Mouse (Mus musculus) forebrain, embryonic 15.5 days (tissue): Measurements from ENCODE around the gene Chadl. TPM values are rescaled to one million over a fixed set of nuclear protein-coding genes. Genes with fewer than 3 reads are reported as not detected.

Source experiments
- ATAC-seq: fragments of 200-750 bp; cut with Nextera tagmentation; replicated peaks from 2 replicates; pipeline ENCODE4 v1.8.0; 2017; ENCODE audit warnings: mild to moderate bottlenecking, moderate TSS enrichment, moderate library complexity
- H3K27ac ChIP-seq: fragments of 300-500 bp; sonication (generic); replicated peaks from 2 replicates; pipeline ENCODE4 v1.5.1; 2015; ENCODE audit warnings: mild to moderate bottlenecking, inconsistent platforms
- H3K27me3 ChIP-seq: fragments of 300-500 bp; sonication (generic); 2 replicates; pipeline ENCODE4 v1.6.1; 2015; ENCODE audit warnings: inconsistent platforms
- H3K36me3 ChIP-seq: fragments of 300-500 bp; sonication (generic); 2 replicates; pipeline ENCODE4 v1.6.1; 2015; ENCODE audit warnings: mild to moderate bottlenecking, inconsistent platforms
- H3K4me1 ChIP-seq: fragments of 300-500 bp; sonication (generic); 2 replicates; pipeline ENCODE4 v1.6.1; 2015; ENCODE audit warnings: inconsistent platforms
- H3K4me2 ChIP-seq: fragments of 300-500 bp; sonication (generic); replicated peaks from 2 replicates; pipeline ENCODE4 v1.6.1; 2015; ENCODE audit warnings: mild to moderate bottlenecking, inconsistent platforms
- H3K4me3 ChIP-seq: fragments of 300-500 bp; sonication (generic); 2 replicates; pipeline ENCODE4 v1.5.1; 2015; ENCODE audit warnings: mild to moderate bottlenecking, inconsistent platforms
- H3K9ac ChIP-seq: fragments of 300-500 bp; sonication (generic); replicated peaks from 2 replicates; pipeline ENCODE4 v1.6.1; 2015; ENCODE audit warnings: mild to moderate bottlenecking, inconsistent platforms
- H3K9me3 ChIP-seq: fragments of 300-500 bp; sonication (generic); 2 replicates; pipeline ENCODE4 v1.6.1; 2016; ENCODE audit warnings: inconsistent platforms
- WGBS: fragments of 180-500 bp; shearing (Covaris S2); methylation state at CpG from one replicate; pipeline ENCODE4 v1.1.7; 2015; ENCODE audit warnings: mixed read lengths; 5-methylcytosine and 5-hydroxymethylcytosine counted together
- polyA plus RNA-seq: library from polyadenylated mRNA; unstranded; fragments of >200 nt; fragmentation: Nextera tagmentation; extraction: Ambion mirVana; gene quantifications from 2 replicates; pipeline ENCODE4 v1.2.1, GENCODE M21; 2015

The Chadl gene
- polyA plus RNA-seq, 1 experiment from 2014 or later = 20.1 TPM

DNA sequence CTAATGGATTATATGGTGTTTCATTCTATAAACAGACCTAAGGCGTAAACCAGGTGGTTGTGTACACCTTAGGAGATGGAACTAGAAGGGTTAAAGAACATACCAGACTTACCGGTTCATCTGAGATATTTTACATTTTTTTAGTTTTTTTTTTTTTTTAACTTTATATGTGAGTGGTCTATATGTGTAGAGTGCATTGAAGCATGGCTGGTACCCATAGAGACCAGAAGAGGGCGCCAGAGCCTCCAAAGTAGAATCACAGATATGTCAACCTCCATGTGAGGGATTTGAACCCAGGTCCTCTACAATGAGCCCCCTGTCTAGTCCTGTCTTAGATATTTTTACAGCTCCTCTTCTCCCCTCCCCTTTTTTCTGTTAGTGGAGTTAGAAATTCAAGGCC is 760 bp upstream of the Chadl start:
- H3K4me2 ChIP-seq = no peak overlapping the region
- no peak overlapping the region for H3K9ac ChIP-seq
- 53% methylated on average over 3 of the region's 3 CpGs for WGBS
- peaks cover 2% of the 10 kb centered on the region; the same call in 1 of the 2 replicates for H3K36me3 ChIP-seq
- peaks cover 10% of the 10 kb centered on the region for H3K27me3 ChIP-seq
- no peak overlapping the region for H3K27ac ChIP-seq
- peaks cover 16% of the 10 kb centered on the region for H3K4me1 ChIP-seq
- no peak overlapping the region for H3K4me3 ChIP-seq
- H3K9me3 ChIP-seq = no peaks in the 10 kb centered on the region
- ATAC-seq = no peak

DNA sequence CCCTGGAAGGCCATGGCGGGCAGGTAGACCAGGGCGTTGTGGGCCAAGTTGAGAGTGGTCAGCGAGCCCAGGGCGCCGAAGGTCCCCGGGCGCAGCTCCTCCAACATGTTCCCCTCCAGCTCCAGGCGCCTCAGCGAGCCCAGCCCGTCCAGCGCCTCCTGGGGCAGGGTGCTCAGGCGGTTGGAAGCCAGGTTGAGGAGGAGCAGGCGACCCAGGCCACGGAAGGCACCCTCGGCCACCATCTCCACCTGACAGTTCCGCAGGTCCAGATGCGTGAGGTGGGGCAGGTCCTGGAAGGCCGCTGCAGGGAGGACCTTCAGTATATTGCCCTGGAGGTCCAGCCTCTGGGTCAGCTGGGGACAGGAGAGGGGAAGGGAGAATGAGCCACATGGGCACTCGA is 2.2 kb downstream of the Chadl start:
- Histone ChIP-seq H3K9me3 (no peaks in the 10 kb centered on the region), H3K9ac (peak overlapping the region; percentile 58), H3K27ac (no peak overlapping the region), H3K4me3 (peak overlapping the region; percentile 51), H3K27me3 (peaks cover 21% of the 10 kb centered on the region), H3K4me1 (peaks cover 18% of the 10 kb centered on the region), H3K36me3 (no peaks in the 10 kb centered on the region), H3K4me2 (peak overlapping the region; percentile 68)
- WGBS = 33% methylated on average over 19 of the region's 19 CpGs
- no peak for ATAC-seq

DNA sequence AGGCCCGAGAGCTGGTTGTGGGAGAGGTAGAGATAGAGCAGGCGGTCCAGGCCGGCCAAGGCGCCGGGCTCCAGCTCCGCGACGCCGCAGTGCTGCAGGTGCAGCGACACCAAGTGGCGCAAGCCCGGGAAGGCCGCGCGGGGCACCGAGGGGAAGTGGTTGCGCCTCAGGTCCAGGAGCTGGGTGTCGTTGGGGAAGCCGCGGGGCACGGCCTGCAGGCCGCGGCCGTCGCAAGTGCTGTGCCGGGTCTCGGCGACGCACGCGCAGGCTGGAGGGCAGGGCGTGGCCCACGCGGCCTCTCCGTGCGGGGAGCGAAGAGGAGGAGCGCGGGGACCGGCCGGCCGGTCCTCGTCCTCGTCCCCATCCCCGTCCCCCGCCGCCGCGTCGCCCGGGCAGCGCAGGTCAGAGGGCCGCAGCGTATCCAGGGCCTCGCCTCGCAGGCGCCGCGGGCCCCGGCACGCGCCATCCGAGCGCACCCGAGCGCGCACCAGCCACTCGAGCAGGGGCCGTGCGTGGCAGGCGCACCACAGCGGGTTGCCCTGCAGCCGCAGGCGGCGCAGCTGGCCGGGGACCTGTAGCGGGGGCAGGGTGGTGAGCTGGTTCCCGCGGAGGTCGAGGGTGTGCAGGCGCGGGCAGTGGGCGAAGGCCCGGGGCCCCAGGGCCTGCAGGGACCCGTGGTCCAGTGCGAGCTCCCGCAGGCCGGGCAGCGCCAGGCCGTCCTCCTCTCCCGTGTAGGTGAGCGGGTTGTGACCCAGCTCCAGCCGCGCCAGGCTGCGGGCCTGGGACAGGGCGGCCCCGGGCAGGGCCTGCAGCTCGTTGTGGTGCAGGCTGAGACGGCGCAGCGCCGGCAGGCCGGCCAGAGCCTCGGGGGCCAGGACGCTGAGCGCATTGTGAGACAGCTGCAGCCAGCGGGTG is 2.9 kb downstream of the Chadl start:
- WGBS = under 1% methylated on average over 77 of the region's 107 CpGs
- Histone ChIP-seq H3K4me3 (peak overlapping the region; percentile 51), H3K9me3 (no peaks in the 10 kb centered on the region), H3K4me1 (peaks cover 18% of the 10 kb centered on the region), H3K27me3 (peaks cover 21% of the 10 kb centered on the region), H3K4me2 (peak overlapping the region; percentile 68), H3K9ac (peak overlapping the region; percentile 58), H3K27ac (no peak overlapping the region), H3K36me3 (no peaks in the 10 kb centered on the region)
- ATAC-seq = peak; percentile 87

DNA sequence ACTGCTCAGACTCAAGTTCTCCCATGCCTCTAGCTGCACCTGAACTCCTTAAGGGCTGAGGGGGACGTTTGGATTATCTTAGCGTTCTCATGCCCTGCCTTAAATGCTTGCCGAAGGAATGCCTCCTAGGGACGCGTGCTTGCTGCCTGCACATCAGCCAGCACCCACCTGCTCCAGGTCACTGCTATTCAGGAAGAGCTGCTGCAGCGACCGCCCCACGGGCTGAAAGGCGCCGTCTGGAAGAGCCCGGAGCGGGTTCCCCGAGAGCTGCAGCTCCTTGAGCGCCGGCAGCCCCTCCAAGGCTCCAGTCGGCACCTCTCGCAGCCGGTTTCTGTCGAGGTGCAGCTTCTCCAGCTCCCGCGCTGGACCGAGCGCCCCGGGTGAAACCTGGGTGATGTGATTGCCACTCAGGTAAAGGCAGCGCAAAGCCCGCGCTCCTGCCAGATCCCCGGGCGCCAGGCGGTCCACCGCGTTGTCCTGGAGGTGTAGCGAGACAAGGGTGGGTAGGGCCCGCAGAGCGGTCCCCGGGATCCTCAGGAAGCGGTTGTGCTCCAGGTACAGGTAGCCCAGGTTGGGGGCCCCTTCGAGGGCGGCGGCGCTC is 3.6 kb downstream of the Chadl start:
- no peak overlapping the region for H3K27ac ChIP-seq
- peaks cover 18% of the 10 kb centered on the region for H3K4me1 ChIP-seq
- peak overlapping the region; percentile 68 for H3K4me2 ChIP-seq
- H3K27me3 ChIP-seq = peaks cover 21% of the 10 kb centered on the region
- ATAC-seq = peak; percentile 49
- 0 out of 2 replicates have a peak, but pooled peaks cover 3% of the 10 kb centered on the region for H3K36me3 ChIP-seq
- peak overlapping the region; percentile 58 for H3K9ac ChIP-seq
- H3K4me3 ChIP-seq = peak overlapping the region; percentile 51
- 3% methylated on average over 41 of the region's 41 CpGs for WGBS
- no peaks in the 10 kb centered on the region for H3K9me3 ChIP-seq

DNA sequence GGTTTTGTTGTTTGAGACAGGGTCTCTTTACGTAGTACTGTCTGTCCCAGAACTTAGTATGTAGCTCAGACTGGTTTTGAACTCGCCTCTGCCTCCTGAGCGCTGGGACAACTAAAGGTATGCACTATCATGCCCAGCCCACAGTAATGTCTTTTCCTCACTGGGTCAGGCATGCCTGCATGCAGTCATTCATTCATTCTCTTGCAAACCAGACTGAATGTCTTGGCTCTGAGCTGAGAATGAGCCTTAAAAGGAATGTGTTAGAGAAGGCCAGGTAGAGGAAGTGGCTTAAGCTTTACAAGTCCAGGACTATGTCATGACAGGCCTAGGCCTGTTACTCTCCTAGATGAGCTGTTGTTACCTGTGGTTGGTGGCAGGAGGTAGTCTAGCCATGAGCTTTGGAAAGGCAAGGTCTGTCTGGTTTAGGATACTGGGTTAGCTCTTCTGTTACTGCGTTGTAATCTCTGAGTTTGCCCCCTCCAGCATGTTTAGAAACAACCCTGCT is 16.7 kb downstream of the Chadl start:
- WGBS = 94% methylated on average over 4 of the region's 4 CpGs
- Histone ChIP-seq H3K27me3 (no peaks in the 10 kb centered on the region), H3K9ac (no peak overlapping the region), H3K9me3 (no peaks in the 10 kb centered on the region), H3K4me2 (no peak overlapping the region), H3K36me3 (peaks cover 64% of the 10 kb centered on the region), H3K27ac (no peak overlapping the region), H3K4me1 (no peaks in the 10 kb centered on the region), H3K4me3 (no peak overlapping the region)
- no peak for ATAC-seq

DNA sequence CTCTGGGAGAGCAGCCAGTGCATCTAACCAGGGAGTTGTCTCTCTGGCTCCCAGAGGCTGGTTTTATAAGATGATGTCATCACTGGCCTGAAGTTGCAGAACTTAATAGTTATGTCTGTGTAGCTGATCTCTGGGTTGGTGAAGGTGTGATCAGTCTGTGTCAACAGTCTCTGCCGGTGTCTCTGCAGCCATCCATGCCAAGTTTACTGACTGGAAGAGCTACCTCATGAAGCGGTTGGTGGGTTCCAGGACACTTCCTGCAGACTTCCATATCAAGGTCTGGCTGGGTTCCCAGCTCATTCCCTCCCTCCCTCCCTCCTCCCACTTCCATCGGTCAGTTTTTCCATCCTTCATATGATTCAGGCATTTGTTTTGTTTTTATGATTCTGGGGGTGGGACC is 20.4 kb downstream of the Chadl start:
- Histone ChIP-seq H3K4me2 (no peak overlapping the region), H3K4me3 (no peak overlapping the region), H3K27ac (no peak overlapping the region), H3K9me3 (no peaks in the 10 kb centered on the region), H3K9ac (no peak overlapping the region), H3K4me1 (no peaks in the 10 kb centered on the region), H3K36me3 (peaks cover 55% of the 10 kb centered on the region; the same call in 1 of the 2 replicates), H3K27me3 (no peaks in the 10 kb centered on the region)
- no peak for ATAC-seq
- WGBS = 90% methylated on average over 3 of the region's 3 CpGs

DNA sequence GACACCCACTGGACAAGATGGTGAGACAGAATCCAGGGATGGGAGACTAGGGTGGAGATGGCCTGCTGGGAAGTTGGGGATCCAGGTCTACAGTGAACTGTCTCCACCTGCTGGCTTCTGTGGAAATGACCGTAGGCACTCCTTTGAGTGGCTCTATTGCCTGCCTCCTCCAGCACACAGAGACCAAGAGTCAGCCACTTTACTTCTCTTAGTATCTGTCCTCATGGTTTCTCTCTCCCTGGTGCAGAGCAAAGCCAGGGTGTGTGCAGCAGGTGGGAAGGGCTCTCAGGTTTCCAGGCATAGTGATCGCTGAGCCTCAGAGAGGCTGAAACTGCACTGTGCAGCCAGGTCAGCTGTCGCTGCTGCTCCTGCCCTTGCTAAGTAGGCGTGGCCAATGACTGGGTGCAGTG is 26.9 kb downstream of the Chadl start:
- Histone ChIP-seq H3K27ac (no peak overlapping the region), H3K9ac (no peak overlapping the region), H3K4me1 (peaks cover under 1% of the 10 kb centered on the region), H3K4me3 (no peak overlapping the region), H3K27me3 (no peaks in the 10 kb centered on the region), H3K4me2 (no peak overlapping the region), H3K36me3 (peaks cover 53% of the 10 kb centered on the region), H3K9me3 (no peaks in the 10 kb centered on the region)
- whole genome bisulfite sequencing = 90% methylated on average over 4 of the region's 4 CpGs
- ATAC-seq = no peak

DNA sequence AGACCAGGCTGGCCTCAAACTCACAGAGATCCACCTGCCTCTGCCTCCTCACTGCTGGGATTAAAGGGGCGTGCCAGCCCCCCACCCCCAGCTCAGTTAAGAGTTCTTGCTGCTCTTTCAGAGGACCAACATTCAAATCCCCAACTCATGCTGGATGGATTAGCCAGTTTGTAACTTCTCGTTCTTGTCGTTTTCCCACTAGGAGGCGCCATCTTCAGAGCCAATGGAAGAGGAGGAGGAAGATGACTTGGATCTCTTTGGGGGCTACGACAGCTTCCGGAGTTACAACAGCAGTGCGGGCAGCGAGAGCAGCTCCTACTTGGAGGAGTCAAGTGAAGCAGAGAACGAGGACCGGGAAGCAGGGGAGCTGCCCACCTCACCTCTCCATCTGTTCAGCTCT is 30.1 kb downstream of the Chadl start:
- Histone ChIP-seq H3K4me2 (no peak overlapping the region), H3K36me3 (peaks cover 40% of the 10 kb centered on the region), H3K4me3 (no peak overlapping the region), H3K27ac (no peak overlapping the region), H3K4me1 (peaks cover 11% of the 10 kb centered on the region), H3K27me3 (no peaks in the 10 kb centered on the region), H3K9me3 (no peaks in the 10 kb centered on the region), H3K9ac (no peak overlapping the region)
- WGBS = 94% methylated on average over 10 of the region's 10 CpGs
- no peak for ATAC-seq

DNA sequence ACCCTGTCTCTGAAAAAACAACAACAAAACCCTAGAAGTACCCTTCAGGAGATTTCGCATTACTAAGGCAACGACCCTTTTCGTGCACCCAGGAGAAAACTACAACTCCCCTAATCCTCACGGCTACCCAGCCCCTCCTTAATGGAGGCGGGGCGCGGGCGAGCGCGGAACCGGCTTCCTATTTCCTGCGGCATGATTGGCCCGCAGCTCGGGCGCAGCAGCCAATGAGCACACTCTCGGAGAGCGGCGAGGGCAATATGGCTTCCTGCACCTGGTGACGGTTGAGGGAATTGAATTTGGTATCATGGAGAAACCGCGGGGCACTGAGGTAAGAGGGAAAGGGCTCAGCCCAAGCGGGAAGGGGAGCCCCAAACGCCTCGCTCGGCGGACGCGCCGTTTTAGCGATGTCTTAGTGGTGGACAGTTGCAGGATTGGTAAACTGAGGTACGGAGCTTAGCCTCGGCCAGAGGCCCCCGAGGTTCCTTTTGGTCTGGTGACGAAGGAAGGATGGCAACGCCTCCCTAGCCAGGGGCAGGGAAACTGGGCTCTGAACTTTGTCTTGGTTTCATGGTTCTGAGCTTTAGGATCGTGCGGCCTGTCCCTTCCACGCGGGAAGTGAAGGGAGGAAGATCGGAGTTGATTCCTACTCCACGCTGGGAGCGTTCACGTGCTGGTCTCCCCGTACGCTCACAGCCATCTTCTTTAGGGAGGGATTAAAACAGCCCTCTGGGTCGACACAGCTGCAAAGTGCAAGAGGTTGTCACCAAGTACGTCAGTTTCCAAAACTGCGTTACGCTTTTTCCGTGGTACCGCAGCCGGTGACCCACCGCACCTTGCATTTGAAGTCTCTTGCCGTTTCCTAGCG is 33.2 kb downstream of the Chadl start, which contains the start of gene L3mbtl2:
Gene L3mbtl2 (plus strand): TSS at position 193 of the 865 bp plus-strand sequence.
- Histone ChIP-seq H3K36me3 (peaks cover 21% of the 10 kb centered on the region), H3K4me3 (peak within 1 kb of the TSS; percentile 88), H3K4me2 (peak within 1 kb of the TSS; percentile 80), H3K9ac (peak within 1 kb of the TSS; percentile 65), H3K9me3 (no peaks in the 10 kb centered on the region), H3K27me3 (no peaks in the 10 kb centered on the region), H3K27ac (peak within 1 kb of the TSS; percentile 56; the same call in 1 of the 2 replicates), H3K4me1 (peaks cover 11% of the 10 kb centered on the region)
- under 1% methylated on average over 55 of the region's 55 CpGs for WGBS
- peak; percentile 99 for ATAC-seq

DNA sequence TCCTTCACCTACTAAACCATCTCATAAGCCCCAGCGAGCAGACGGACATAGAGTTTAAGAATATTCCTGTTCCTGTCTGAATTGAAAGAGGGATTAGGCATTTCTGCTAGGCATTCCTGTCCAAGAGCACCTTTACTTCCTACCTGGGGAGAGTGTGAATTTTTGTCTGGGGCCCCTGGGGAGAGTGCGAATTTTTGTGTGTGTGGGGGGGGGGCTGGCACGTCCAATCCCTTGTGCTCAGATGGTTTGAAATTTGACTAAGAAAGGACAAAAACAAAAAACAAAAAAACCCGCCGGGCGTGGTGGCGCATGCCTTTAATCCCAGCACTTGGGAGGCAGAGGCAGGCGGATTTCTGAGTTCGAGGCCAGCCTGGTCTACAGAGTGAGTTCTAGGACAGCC is 33.8 kb downstream of the Chadl start:
- H3K9me3 ChIP-seq = no peaks in the 10 kb centered on the region
- peak overlapping the region; percentile 88 for H3K4me3 ChIP-seq
- 0 out of 2 replicates have a peak, but pooled peaks have one; percentile 7 for ATAC-seq
- WGBS = 63% methylated on average over 10 of the region's 10 CpGs
- H3K4me2 ChIP-seq = peak overlapping the region; percentile 35; the same call in 1 of the 2 replicates
- peaks cover 15% of the 10 kb centered on the region for H3K36me3 ChIP-seq
- H3K9ac ChIP-seq = no peak overlapping the region
- no peak overlapping the region for H3K27ac ChIP-seq
- peaks cover 11% of the 10 kb centered on the region for H3K4me1 ChIP-seq
- no peaks in the 10 kb centered on the region for H3K27me3 ChIP-seq

DNA sequence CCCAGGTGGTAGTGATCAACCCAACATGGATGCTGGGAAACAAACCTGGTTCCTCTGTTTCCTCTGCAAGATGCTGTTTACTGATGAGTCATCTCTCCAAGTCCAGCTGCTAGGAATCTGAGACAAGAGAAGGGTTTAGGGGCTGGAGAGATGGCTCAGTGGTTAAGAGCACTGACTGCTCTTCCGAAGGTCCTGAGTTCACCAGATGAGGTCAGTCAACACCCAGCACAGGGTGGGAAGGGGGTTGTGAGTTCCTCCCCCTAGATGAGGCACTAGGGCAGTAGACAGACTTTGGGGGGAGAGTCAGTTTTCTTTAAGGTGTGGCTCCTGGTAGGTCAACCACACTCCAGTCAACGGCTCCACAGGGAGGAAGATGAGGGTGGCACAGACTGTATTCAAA is 35.4 kb downstream of the Chadl start:
- H3K36me3 ChIP-seq = no peaks in the 10 kb centered on the region
- ATAC-seq = no peak
- WGBS = 96% methylated on average over 2 of the region's 2 CpGs

More for the DNA sequence above, 35.4 kb downstream of the Chadl start:
- Histone ChIP-seq H3K4me2 (no peak overlapping the region), H3K4me1 (peaks cover 11% of the 10 kb centered on the region), H3K27ac (no peak overlapping the region), H3K9me3 (no peaks in the 10 kb centered on the region), H3K27me3 (no peaks in the 10 kb centered on the region), H3K9ac (no peak overlapping the region), H3K4me3 (no peak overlapping the region)
